Mouse (Mus musculus) spleen, adult 2 months (tissue): Measurements from ENCODE around the gene Rab4a.

ENCODE experiments used
- CTCF ChIP-seq: fragments of 200-500 bp; IDR thresholded peaks from 2 replicates; pipeline ENCODE4 v1.5.1; 2011; ENCODE audit warnings: mild to moderate bottlenecking, inconsistent platforms; ENCODE audit not compliant: insufficient read depth, insufficient read length, insufficient replicate concordance; ENCODE audit errors: extremely low read depth
- POLR2A ChIP-seq: fragments of 200-500 bp; IDR thresholded peaks from 2 replicates; pipeline ENCODE4 v1.6.1; 2011; ENCODE audit warnings: low read depth, low read length, inconsistent platforms

DNA sequence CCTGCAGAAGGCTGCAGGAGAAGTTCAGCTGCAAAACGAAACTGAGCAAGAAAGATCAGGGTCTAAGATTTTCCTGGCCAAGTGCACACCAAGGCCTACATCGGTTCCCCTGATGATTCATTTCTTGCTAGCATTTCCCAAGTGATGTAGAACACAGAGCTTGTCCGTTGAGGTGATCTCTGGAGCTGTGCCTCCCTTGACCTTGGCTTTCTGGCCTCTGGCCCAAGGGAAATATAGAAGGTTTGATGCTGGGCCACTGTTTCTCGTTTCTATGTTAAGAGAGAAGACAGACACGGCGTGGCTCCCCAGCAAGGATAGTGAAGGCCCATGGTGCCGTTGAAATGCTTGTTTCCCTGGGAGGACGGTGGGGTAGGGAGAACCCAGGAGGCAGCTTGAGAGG lies 37.9 kb upstream of the Rab4a start:
- no peak for TF ChIP-seq CTCF
- no peak for TF ChIP-seq POLR2A
